Mouse (Mus musculus) liver, embryonic 16.5 days (tissue): ENCODE results near the gene Atp6v0a4. TPM values are rescaled to one million over a fixed set of nuclear protein-coding genes. Genes with fewer than 3 reads are reported as not detected.

Experiments used
- ATAC-seq: fragments of 200-750 bp; cut with Nextera tagmentation; 2 replicates; pipeline ENCODE4 v1.8.0; 2017; ENCODE audit warnings: low read depth, mild to moderate bottlenecking, moderate number of reproducible peaks, moderate library complexity
- H3K27ac ChIP-seq: fragments of 300-500 bp; sonication (generic); 2 replicates; pipeline ENCODE4 v1.5.1; 2014; ENCODE audit warnings: mild to moderate bottlenecking, low read length
- H3K27me3 ChIP-seq: fragments of 300-500 bp; sonication (generic); 2 replicates; pipeline ENCODE4 v1.6.1; 2014; ENCODE audit warnings: low read depth, low read length, mixed read lengths; ENCODE audit not compliant: control insufficient read depth, insufficient read depth
- H3K36me3 ChIP-seq: fragments of 300-500 bp; sonication (generic); 2 replicates; pipeline ENCODE4 v1.6.1; 2014; ENCODE audit warnings: mild to moderate bottlenecking; ENCODE audit not compliant: control insufficient read depth, insufficient read depth
- H3K4me1 ChIP-seq: fragments of 300-500 bp; sonication (generic); 2 replicates; pipeline ENCODE4 v1.6.1; 2014; ENCODE audit warnings: low read depth, low read length, mixed read lengths; ENCODE audit not compliant: control insufficient read depth
- H3K4me2 ChIP-seq: fragments of 300-500 bp; sonication (generic); 2 replicates; pipeline ENCODE4 v1.6.1; 2014; ENCODE audit warnings: low read depth, low read length, mixed read lengths
- H3K4me3 ChIP-seq: fragments of 300-500 bp; sonication (generic); 2 replicates; pipeline ENCODE4 v1.5.1; 2014; ENCODE audit warnings: low read depth, mild to moderate bottlenecking, low read length
- H3K9ac ChIP-seq: fragments of 300-500 bp; sonication (generic); 2 replicates; pipeline ENCODE4 v1.6.1; 2014; ENCODE audit warnings: low read depth, low read length
- H3K9me3 ChIP-seq: fragments of 300-500 bp; sonication (generic); replicated peaks from 2 replicates; pipeline ENCODE4 v1.6.1; 2016; ENCODE audit warnings: low read length; ENCODE audit not compliant: control insufficient read depth
- WGBS: fragments of 180-500 bp; shearing (Covaris S2); extraction: QIAGEN DNeasy Blood & Tissue Kit; methylation state at CpG from one replicate; pipeline ENCODE4 v1.1.7; 2014; ENCODE audit not compliant: insufficient replicate concordance; 5-methylcytosine and 5-hydroxymethylcytosine counted together
- polyA plus RNA-seq: library from polyadenylated mRNA; unstranded; fragments of >200 nt; fragmentation: Nextera tagmentation; extraction: Ambion mirVana; gene quantifications from 2 replicates; pipeline ENCODE4 v1.2.1, GENCODE M21; 2015

The Atp6v0a4 gene
- polyA plus RNA-seq, 1 experiment from 2014 or later = 0.67 TPM

GRCm38 (mm10) chr6:38152305-38152704 lies 27.9 kb upstream of the Atp6v0a4 start:
- H3K4me2 ChIP-seq = no peak overlapping the region
- ATAC-seq = no peak
- H3K27me3 ChIP-seq = no peaks in the 10 kb centered on the region
- H3K9me3 ChIP-seq = no peaks in the 10 kb centered on the region
- H3K4me3 ChIP-seq = no peak overlapping the region
- no peak overlapping the region for H3K27ac ChIP-seq
- H3K9ac ChIP-seq = no peak overlapping the region
- H3K4me1 ChIP-seq = no peaks in the 10 kb centered on the region
- WGBS = 46% methylated on average over 11 of the region's 11 CpGs
- H3K36me3 ChIP-seq = no peaks in the 10 kb centered on the region

GRCm38 (mm10) chr6:38149483-38149882 lies 25.1 kb upstream of the Atp6v0a4 start:
- no peak overlapping the region for H3K4me2 ChIP-seq
- H3K27me3 ChIP-seq = no peaks in the 10 kb centered on the region
- H3K36me3 ChIP-seq = no peaks in the 10 kb centered on the region
- no peaks in the 10 kb centered on the region for H3K9me3 ChIP-seq
- no peak for ATAC-seq
- no peak overlapping the region for H3K4me3 ChIP-seq
- H3K9ac ChIP-seq = no peak overlapping the region
- no peak overlapping the region for H3K27ac ChIP-seq
- WGBS = 79% methylated on average over 19 of the region's 19 CpGs
- H3K4me1 ChIP-seq = no peaks in the 10 kb centered on the region; the same call in none of the 2 replicates

DNA sequence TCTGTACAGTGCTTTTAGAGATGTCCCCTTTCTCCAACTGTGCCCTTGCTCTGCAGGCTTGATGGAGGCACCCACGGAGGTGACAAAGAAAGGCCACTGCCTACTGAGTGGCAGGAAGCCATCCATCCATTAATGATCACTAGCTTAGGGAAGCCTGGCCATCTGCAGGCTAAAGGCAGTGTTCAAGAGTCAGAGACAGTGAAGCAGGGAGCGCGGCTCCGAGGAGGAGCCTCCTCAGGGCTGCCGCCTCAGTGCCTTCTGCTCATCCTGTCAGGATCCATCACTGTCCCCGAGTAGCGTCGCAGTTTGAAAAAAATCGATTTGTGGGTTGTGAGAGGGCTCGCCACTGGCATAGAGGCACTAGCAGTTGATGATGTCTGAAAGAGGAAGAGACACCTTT lies 24.2 kb upstream of the Atp6v0a4 start:
- no peak overlapping the region for H3K4me2 ChIP-seq
- no peaks in the 10 kb centered on the region; the same call in none of the 2 replicates for H3K4me1 ChIP-seq
- H3K4me3 ChIP-seq = no peak overlapping the region
- no peaks in the 10 kb centered on the region for H3K9me3 ChIP-seq
- H3K36me3 ChIP-seq = no peaks in the 10 kb centered on the region
- 71% methylated on average over 10 of the region's 10 CpGs for WGBS
- no peak overlapping the region for H3K9ac ChIP-seq
- no peaks in the 10 kb centered on the region for H3K27me3 ChIP-seq
- no peak for ATAC-seq
- no peak overlapping the region for H3K27ac ChIP-seq

DNA sequence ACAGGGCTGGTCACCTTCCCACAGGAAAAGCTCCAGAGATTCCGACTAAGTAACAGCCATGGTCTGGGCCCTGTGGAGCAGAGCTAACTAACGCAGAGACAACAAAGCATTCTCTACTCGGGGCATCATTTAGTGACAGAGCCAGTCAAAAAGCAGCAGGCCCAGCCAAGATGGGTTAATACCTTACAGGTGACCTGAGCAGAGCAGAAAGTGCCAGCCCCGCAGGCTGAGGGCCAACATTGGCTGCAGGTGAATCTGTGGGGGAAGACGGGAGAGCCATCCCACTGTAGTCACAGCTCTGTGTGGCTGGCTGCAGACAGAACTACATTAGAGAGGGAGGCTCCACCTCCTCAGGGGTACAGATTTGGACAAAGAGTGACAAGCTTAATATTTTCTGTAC lies 22.9 kb upstream of the Atp6v0a4 start:
- Histone ChIP-seq H3K9ac (no peak overlapping the region), H3K27me3 (no peaks in the 10 kb centered on the region), H3K4me1 (no peaks in the 10 kb centered on the region; the same call in none of the 2 replicates), H3K9me3 (no peaks in the 10 kb centered on the region), H3K27ac (no peak overlapping the region), H3K4me2 (no peak overlapping the region), H3K36me3 (no peaks in the 10 kb centered on the region), H3K4me3 (no peak overlapping the region)
- WGBS = 74% methylated on average over 5 of the region's 5 CpGs
- ATAC-seq = no peak

- Histone ChIP-seq H3K4me3 (no peak overlapping the region), H3K27me3 (no peaks in the 10 kb centered on the region), H3K36me3 (no peaks in the 10 kb centered on the region), H3K4me2 (no peak overlapping the region), H3K27ac (no peak overlapping the region; the same call in 1 of the 2 replicates), H3K9me3 (no peaks in the 10 kb centered on the region), H3K9ac (no peak overlapping the region), H3K4me1 (no peaks in the 10 kb centered on the region; the same call in none of the 2 replicates)
- no peak for ATAC-seq
- WGBS = 64% methylated on average over 8 of the region's 8 CpGs
Observed at GRCm38 (mm10) chr6:38145463-38146065, 21.2 kb upstream of the Atp6v0a4 start.

DNA sequence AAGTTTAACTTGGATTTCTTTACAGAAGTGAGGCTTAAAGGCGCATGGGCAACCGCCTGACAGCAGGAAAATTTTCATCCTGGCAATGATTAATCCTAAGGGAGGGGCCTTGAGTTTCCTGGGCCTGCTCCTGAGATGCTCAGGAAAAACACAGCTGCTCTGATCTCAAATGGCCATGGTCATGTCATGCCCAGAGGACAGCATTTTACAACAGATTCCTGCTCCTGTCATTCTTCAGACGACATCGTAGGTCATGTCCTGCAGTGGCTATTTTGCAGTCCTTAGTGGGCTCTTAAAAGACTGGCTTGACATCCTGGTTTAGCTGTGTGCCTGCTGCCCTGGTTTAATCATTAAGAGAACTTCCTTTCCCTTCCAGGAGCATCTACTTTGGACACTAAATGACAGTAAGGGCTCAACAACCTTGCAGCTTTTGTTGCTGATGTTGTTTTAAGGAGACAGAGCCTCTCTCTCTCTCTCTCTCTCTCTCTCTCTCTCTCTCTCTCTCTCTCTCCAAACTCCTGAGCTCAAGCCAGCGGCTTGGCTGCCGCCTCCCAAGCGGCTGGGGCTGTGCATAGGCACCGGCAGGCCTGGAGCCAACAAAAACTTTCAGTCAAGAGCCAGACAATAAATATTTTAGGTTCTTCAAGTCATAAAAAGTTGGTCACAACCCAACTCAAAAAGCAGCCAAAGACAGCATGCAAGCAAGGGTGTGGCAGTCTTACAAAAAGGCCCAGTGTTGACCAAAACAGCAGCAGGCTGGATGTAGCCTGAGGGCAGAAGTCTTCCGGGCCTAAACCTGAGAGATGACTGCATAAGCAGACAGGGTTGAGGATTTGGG lies 20.0 kb upstream of the Atp6v0a4 start:
- WGBS = 59% methylated on average over 9 of the region's 9 CpGs
- no peak overlapping the region for H3K4me3 ChIP-seq
- no peaks in the 10 kb centered on the region for H3K36me3 ChIP-seq
- no peaks in the 10 kb centered on the region for H3K9me3 ChIP-seq
- no peaks in the 10 kb centered on the region for H3K27me3 ChIP-seq
- peak overlapping the region; percentile 37; the same call in 1 of the 2 replicates for H3K27ac ChIP-seq
- no peak overlapping the region for H3K4me2 ChIP-seq
- H3K9ac ChIP-seq = no peak overlapping the region
- ATAC-seq = peak; percentile 45; the same call in 1 of the 2 replicates
- H3K4me1 ChIP-seq = no peaks in the 10 kb centered on the region; the same call in none of the 2 replicates

- Histone ChIP-seq H3K4me2 (no peak overlapping the region), H3K9ac (no peak overlapping the region), H3K4me3 (no peak overlapping the region), H3K27me3 (no peaks in the 10 kb centered on the region), H3K9me3 (no peaks in the 10 kb centered on the region), H3K27ac (no peak overlapping the region), H3K4me1 (no peaks in the 10 kb centered on the region; the same call in none of the 2 replicates), H3K36me3 (no peaks in the 10 kb centered on the region)
- ATAC-seq = no peak
- WGBS = 69% methylated on average over 9 of the region's 9 CpGs
Observed at GRCm38 (mm10) chr6:38140402-38140801, 16.0 kb upstream of the Atp6v0a4 start.

DNA sequence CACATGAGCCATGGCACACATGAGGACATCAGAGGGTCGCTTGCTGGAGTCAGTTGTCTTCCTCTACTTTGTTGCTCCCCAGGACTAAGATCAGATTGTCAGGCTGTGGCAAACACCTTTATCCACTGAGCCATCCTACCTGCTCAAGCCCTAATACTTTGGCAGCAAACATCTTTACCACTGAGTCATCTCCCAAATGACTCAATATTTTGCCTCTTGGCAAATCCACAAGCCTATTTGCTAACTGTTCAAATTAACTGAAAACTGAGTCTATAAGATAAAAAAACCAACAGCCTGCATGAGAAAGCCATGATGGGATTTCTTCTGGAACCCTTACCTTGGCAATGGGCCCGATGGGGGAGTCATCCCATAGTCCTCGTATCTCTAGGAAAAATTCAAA lies 14.7 kb upstream of the Atp6v0a4 start:
- no peak overlapping the region for H3K4me3 ChIP-seq
- no peak overlapping the region for H3K9ac ChIP-seq
- 56% methylated on average over 3 of the region's 3 CpGs for WGBS
- H3K27me3 ChIP-seq = no peaks in the 10 kb centered on the region
- no peaks in the 10 kb centered on the region for H3K36me3 ChIP-seq
- H3K4me1 ChIP-seq = no peaks in the 10 kb centered on the region
- no peak overlapping the region for H3K4me2 ChIP-seq
- H3K27ac ChIP-seq = no peak overlapping the region
- ATAC-seq = no peak
- H3K9me3 ChIP-seq = no peaks in the 10 kb centered on the region
